Mouse (Mus musculus) MEL (cell line): ENCODE data around the gene Shtn1.

Experiments
- CTCF ChIP-seq, 3 experiments: IDR thresholded peaks in 2 of 3; conservative IDR thresholded peaks in 1 of 3; 2 replicates each; pipeline ENCODE4 v1.5.1; 2011 to 2012; ENCODE audit warnings: low read length in 3 of 3, low read depth in 2 of 3, mild to moderate bottlenecking in 2 of 3, improper control_type of control experiment in 1 of 3, inconsistent platforms in 1 of 3, mixed read lengths in 1 of 3, moderate library complexity in 1 of 3; ENCODE audit not compliant: control insufficient read depth in 1 of 3, insufficient read depth in 1 of 3, poor library complexity in 1 of 3, severe bottlenecking in 1 of 3
- RCOR1 ChIP-seq: IDR thresholded peaks from 2 replicates; pipeline ENCODE4 v1.6.1; 2012; ENCODE audit warnings: low read depth, mild to moderate bottlenecking, inconsistent platforms, low read length, improper control_type of control experiment
- ZC3H11A ChIP-seq: IDR thresholded peaks from 2 replicates; pipeline ENCODE4 v1.6.1; 2012; ENCODE audit warnings: low read depth, mild to moderate bottlenecking, inconsistent platforms, low read length, improper control_type of control experiment

DNA sequence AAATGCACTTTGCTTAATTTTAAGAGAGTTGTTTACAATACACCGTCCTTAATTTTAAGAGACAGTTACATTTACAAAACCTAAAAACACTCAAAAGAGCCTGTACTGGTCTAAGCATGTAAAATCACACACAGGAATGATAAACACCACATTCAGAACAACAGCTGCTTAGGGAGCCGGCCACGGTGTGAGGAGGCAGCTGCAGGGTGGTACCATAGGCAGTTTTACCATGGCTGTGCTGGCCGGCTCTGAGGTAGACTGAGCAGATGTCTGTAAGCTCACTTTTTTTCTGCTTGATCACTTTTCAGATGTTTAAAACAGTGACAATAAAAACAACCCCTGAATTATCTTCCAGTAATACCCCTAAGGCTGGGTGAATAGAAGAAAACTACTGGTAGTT, 42.7 kb downstream of the Shtn1 start:
- TF ChIP-seq ZC3H11A = no peak
- no peak for TF ChIP-seq RCOR1
- no peak for TF ChIP-seq CTCF (IDR thresholded peaks at IDR 0.05 in 2 of 3, conservative IDR thresholded peaks at IDR 0.05 in 1 of 3; ENCODE audit: control insufficient read depth in 1 of 3, insufficient read depth in 1 of 3, low read depth in 2 of 3, low read length in 3 of 3, poor library complexity in 1 of 3, severe bottlenecking in 1 of 3)
